Mouse (Mus musculus) spleen, embryonic (tissue): ENCODE measurements around the gene Ube2g2.

Experiments used
- CTCF ChIA-PET: fragments of 350-600 bp; sonication (Branson Sonifier 250); formaldehyde crosslinking; loops from one replicate; lab custom pipeline; 2022; lab: Charles Lee

Ube2g2 gene

GRCm38 (mm10) chr10:77605908-77606826, 15.9 kb upstream of the Ube2g2 start, which contains the start of the genes Sumo3 and Gm49325:
TSS of gene Sumo3 (plus strand) at chr10:77606097.
TSS of gene Gm49325 (plus strand) at chr10:77606197.
- CTCF ChIA-PET, result interaction anchor here (0.6 kb wide), 1 partner anchor 74 kb away, joined by 8 read pairs; no protein-coding TSS in a partner anchor

- CTCF ChIA-PET, result interaction anchor here (0.6 to 0.8 kb wide), 3 partner anchors 23 to 222 kb away, joined by 3 to 12 read pairs (median 8); no protein-coding TSS in a partner anchor
Observed at GRCm38 (mm10) chr10:77606855-77607254, 15.2 kb upstream of the Ube2g2 start.

DNA sequence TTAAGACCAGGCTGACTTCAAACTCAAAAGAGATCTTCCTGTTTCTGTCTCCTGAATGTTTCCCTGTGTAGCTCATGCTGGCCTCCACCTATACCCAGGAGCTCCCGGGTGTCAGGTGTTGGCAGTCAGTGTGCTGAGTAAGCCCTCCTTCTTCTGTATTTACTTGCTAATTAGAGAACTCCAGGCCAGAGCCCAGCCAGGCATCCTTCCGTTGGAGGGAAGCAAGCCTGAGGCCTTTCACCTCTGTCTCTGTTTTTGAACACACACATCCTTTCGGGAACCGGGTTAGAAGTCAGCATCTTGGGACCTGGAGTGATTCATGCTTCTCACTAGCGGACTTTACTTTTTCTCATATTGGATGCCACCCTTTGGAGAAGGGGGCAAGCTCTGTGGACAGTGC, 14.6 kb upstream of the Ube2g2 start:
- CTCF ChIA-PET, result interaction anchor here (0.7 to 0.8 kb wide), 3 partner anchors 23 to 964 kb away, joined by 3 to 15 read pairs (median 12); no protein-coding TSS in a partner anchor

- CTCF ChIA-PET, result no interaction called here
Observed at GRCm38 (mm10) chr10:77608589-77608988, 13.5 kb upstream of the Ube2g2 start.

DNA sequence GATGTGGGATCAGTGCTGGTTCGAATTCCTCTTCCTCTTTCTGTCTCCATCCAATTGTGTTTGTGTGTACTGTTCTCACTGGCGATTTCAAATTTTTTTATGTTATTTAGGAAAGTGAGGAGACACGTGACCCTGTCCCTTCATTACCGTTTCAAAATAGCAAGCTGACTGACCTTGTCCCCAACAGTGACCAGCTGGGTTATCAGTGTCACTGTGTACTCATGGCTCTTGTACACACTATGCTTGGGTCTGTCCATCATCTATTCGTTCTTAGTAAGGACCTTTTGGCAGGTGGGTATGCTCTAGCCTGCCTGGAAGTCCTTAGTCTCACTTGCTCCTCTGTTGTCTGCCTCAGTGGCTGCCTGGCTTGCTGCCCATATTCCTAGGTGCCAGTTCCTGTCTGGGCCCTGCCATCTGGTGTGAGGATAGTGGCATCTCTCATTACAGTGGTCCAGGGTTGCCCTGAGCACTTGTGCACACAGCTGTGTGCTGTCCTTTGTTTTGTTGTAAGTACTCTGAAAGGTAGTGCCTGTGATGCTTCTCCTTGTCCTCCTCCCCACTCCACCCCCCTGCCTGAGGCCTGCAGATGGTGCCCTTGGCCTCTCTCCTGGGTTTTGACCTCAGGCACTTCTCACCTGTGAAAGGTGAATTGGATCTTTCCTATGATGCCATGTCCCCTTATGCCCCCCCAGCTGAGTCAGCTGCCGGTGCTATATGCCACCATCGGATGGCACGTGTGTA, 11.7 kb upstream of the Ube2g2 start:
- CTCF ChIA-PET, result no interaction called here

DNA sequence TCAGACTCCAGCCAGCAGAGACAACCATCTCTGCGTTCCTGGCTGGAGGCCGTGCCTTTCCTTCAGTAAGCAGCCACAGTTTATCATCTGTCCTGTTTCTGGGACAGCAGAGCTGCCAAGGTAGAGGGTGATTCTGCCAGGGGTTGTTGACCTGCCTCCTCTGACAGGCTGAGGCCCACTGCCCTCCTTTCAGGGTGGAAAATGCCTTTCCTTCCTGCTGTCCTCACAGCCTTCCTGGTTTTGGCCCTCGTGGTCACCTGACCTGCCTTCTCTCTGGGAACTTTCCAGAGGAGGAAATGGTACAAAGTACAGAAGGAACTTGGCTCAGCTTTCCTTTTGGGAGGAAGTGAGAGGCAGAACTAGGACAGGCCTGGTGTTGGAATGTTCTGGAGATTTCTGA, 8.7 kb upstream of the Ube2g2 start:
- CTCF ChIA-PET, result interaction anchor here (0.7 kb wide), 1 partner anchor 99 kb away, joined by 3 read pairs; no protein-coding TSS in a partner anchor

DNA sequence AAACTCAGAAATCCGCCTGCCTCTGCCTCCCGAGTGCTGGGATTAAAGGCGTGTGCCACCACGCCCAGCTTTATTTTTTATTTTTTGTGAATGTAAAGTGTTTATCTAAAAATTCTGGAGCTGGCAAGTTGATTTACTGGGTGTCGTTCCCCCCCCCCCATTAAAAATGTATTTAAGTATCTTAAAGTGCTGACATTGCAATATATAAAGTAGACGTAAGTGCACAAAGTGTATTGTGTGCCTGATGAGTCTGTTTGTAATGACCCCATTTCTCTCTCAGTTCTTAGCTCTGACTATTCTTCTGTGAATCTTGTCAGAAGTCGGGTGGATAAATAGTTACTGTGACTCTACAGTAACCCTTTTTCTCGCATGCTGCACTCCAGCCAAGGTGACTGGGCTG, 6.4 kb upstream of the Ube2g2 start:
- CTCF ChIA-PET, result no interaction called here

DNA sequence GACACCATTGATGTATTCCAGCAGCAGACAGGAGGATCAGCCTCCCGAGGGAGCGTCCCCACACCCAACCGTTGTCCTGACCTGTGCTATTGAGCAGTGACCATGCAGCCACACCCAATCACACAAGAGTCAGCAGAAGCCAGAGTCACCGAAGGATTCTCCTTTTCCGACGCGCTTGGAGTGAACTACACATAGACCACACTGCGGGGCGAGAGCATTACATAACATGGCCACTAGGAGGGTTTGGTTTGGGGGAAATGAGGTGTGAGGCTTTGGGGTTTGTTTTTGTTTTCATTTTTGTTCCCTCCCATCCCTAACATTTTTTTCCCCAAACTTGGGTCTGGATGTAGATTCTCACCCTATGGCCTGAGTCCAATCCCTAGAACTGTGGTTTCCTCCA, 5.9 kb upstream of the Ube2g2 start:
- CTCF ChIA-PET, result interaction anchor here (0.6 kb wide), 2 partner anchors 11 to 34 kb away, joined by 4 to 10 read pairs; no protein-coding TSS in a partner anchor

GRCm38 (mm10) chr10:77616926-77617325, 5.1 kb upstream of the Ube2g2 start:
- CTCF ChIA-PET, result no interaction called here

DNA sequence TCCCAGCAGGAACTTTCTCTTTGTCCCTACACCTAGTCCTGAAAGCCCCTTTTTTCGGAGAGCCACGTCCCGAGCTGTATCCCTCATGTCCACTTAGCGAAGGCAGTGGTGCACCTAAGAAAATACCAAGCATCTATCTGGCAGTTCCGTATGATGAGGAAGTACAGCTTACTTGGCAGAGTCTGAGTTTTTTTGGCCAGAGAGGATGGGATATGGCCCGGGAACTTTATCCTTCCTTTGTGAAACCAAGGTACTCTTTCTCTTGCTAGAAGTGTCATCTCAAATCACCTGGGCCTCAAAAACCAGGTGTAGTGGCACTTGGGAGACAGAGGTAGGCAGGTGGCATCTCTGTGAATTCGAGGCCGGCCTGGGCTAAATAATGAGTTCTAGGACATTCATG, 529 bp upstream of the Ube2g2 start:
- CTCF ChIA-PET, result no interaction called here

DNA sequence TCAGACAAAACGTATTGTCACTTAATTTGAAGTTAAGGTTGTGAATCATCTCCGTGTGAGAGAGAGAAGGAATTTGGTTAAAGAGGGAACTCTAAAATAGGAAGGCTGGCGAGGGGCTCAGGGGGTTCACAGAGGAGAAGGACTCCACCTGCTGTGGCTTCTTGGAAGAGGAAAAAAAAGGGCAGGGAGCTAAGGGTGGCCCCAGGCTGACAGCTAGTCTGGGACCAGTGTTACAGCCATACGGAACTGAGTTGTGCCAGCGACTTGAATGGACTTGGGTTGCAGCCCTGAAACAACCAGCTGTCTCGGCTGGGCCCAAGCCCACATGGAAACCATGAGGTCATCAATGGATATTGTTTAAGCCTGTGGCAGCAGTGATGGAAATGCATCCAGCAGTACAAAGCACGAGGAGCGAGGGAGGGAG, 1.0 kb downstream of the Ube2g2 start:
- CTCF ChIA-PET, result no interaction called here

- CTCF ChIA-PET, result no interaction called here
Observed at GRCm38 (mm10) chr10:77623639-77624400, 1.7 kb downstream of the Ube2g2 start.

GRCm38 (mm10) chr10:77624570-77624995, 2.5 kb downstream of the Ube2g2 start:
- CTCF ChIA-PET, result interaction anchor here (0.7 kb wide), 1 partner anchor 302 kb away, joined by 3 read pairs; no protein-coding TSS in a partner anchor

DNA sequence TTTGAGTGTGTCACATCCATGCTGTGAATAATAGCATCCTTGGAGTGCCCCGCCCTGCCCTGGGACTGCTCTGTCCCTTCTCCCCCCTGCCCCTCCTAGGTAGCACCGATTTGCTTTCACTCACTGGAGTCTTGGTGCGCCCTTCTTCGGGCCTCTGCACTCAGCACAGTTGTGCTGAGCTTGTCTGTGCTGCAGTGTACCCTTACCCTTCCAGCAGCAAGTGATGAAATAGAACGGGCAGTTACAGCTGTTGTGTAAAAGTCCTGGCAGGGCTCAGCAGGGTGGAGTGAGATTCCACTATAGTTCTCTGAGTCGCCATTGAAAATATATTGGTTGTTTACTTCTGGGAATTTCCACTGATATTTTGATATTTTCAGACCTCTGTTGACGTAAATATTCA, 4.0 kb downstream of the Ube2g2 start:
- CTCF ChIA-PET, result no interaction called here

DNA sequence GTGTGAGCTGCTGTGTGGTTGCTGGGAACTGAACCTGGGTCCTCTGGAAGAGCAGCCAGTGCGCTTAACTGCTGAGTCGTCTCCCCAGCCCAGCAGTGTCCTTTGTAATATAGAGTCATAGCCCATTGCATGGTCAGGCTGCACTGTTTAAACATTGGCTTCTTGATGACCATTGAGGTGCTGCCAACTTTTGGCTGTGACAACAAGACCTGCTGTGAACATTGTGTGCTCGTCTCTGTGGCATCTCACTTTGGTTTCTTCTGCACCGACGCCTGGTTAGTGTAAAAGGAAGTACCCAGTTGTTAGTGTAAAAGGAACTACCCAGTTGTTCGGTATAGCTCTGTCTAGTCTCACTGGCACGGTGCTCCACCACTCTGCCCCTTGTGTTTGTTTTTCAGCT, 4.5 kb downstream of the Ube2g2 start:
- CTCF ChIA-PET, result interaction anchor here (0.6 kb wide), 1 partner anchor 10 kb away, joined by 4 read pairs; no protein-coding TSS in a partner anchor

DNA sequence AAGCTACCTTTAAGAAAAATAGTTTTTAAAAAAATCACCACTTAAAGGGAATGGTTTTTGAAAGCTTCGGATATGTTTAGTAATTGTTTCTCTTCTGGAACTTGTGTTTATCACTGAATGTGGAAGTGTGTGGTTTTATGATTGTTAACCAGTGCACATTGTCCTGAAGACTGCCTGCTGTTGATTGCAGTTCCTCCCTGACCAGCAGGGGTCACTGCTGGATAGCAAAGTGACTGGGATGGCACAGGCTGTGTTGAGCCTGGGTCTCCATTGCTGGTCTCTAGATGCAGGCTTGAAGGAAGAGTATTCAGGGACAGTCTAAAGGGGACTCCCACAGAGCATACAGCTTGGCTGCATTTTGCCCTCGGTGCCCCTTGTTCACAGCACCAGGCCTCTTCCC, 5.4 kb downstream of the Ube2g2 start:
- CTCF ChIA-PET, result no interaction called here

DNA sequence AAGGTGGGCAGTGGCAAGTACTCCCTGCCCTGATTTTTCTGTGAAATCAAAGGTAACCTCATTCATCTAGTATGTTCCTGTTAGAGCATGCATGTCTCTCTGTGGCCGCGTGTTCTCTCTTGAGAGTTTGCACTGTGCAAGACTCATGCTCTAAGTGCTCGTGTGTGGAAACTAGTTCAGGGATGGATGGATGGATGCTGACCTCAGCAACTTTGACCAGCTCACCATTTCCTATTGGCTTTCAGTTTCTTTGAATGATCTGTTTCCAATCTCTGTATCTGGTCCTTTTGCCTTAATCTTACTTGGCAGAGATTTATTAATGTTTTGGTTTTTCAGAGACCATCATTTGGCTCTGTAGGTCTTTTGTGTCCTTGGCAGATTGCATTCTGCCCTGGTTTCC, 7.1 kb downstream of the Ube2g2 start:
- CTCF ChIA-PET, result interaction anchor here (0.7 kb wide), 1 partner anchor 582 kb away, joined by 4 read pairs; no protein-coding TSS in a partner anchor

- CTCF ChIA-PET, result interaction anchor here (1.0 kb wide), 1 partner anchor 23 kb away, joined by 12 read pairs; no protein-coding TSS in a partner anchor
Observed at GRCm38 (mm10) chr10:77629970-77630369, 7.9 kb downstream of the Ube2g2 start.

GRCm38 (mm10) chr10:77634016-77634415, 11.9 kb downstream of the Ube2g2 start:
- CTCF ChIA-PET, result no interaction called here

DNA sequence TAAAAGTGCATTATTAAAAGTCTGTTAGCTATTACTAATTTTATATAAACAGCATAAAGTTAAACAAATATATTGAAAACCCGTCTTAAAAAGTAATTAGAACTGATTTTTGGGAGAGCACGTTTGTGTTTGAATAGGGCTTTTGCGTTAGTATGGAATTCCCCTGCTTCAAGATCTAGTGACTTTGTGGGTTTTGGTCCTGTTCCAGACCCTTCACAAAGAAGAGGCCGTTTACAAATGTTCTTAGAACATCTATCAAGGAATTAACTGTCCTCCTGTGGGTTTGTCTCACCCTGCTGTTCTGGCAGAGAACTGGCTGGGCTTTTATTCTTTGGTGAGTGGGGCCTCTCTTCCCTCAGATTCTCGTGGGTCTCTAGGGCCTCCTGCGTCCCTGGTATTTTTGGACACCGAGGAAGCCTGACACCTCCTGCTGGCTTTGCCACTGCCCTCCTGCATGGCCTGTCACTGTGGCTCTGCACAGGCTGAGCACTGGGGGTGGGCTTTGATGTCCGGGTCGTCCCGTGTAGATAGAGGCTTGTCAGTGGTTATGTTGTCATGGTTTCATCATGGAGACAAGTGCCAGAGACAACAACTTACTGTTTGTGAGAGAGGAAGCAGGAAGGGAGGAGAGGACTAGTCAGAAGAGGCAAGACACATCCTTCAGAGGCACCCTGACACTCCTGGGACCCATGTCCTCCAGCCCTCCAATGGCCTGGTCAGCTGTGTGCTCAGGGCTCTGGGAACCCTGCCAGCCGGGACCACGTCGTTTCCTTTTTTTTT, 12.6 kb downstream of the Ube2g2 start:
- CTCF ChIA-PET, result no interaction called here
